Mouse (Mus musculus): ENCODE measurements around the gene Slc10a7. TPM values are rescaled to one million over a fixed set of nuclear protein-coding genes. Genes with fewer than 3 reads are reported as not detected.

The Slc10a7 gene
- polyA plus RNA-seq, 1 experiment from 2014 or later: 9.0 TPM

DNA sequence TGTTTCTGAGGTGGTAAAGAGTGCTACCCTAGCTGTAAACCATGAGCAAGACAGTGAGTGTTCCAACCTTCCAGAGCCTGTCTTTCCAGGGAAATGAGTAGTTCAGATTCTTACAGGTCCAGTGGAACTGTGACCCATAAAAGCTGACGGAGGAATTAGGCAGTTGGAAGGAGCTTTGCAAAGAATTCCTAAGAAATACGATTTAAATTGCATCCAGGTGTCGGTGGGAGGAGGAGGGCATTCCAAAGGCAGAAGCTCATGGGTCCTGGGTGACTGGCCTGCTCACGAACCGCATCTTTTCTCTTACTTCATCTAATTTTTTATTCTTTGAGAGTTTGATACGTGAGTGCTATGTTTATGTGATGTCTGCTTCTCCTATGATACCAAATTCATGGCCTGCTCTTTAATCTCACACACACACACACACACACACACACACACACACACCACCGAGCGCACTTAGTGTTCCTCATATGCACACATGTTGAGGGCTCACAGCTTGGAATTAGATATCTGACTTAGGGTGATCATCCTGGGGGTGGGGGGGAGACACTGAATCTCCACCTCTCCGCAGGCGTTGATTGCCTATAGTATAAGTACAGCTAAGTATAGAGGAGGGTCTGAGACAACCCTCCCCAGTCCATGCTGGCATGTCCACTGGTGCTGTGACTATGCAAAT is 169.5 kb downstream of the Slc10a7 start:
- WGBS: 84% methylated on average over 10 of the region's 10 CpGs
- Histone ChIP-seq H3K4me3 (ENCODE audit: control insufficient read depth in 1 of 2, insufficient read depth in 1 of 2, low read depth in 1 of 2, low read length in 2 of 2) (no peak overlapping the region), H3K27me3 (ENCODE audit: control insufficient read depth, insufficient read depth, low read length) (no peaks in the 10 kb centered on the region), H3K9me3 (ENCODE audit: control insufficient read depth, low read length) (peaks cover 3% of the 10 kb centered on the region; the same call in 1 of the 2 replicates), H3K4me1 (ENCODE audit: control insufficient read depth in 2 of 2, insufficient read depth in 2 of 2, low read length in 2 of 2) (no peaks in the 10 kb centered on the region), H3K9ac (ENCODE audit: low read length) (no peak overlapping the region), H3K27ac (replicated peaks in 1 of 2; ENCODE audit: control insufficient read depth in 1 of 2, insufficient read depth in 1 of 2, low read depth in 2 of 2, low read length in 2 of 2) (no peak overlapping the region), H3K4me2 (ENCODE audit: low read length) (no peak overlapping the region), H3K36me3 (ENCODE audit: control insufficient read depth, insufficient read depth, low read length) (no peaks in the 10 kb centered on the region)
- no peak for ATAC-seq (ENCODE audit: insufficient number of reproducible peaks, insufficient read depth, low FRiP score, low read depth)

DNA sequence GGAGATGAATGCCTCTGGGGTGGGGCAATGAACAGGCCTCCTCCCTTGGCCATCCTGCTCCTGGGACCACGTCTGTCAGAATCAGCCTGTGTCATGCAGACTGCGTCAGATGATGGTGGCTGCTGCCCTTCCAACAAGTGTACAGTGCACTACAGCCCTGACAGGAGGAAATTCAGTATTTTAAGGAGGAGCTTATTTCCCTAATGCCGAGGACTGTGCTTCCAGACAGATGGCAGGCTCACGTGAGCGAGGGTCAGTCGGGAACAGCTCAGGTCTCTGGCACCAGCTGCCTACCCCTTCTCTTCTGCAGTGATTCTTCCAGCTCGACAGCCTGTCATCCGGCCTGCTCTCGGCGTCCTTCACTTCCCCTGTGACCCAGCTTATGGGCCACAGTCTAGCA is 181.6 kb downstream of the Slc10a7 start:
- H3K4me3 ChIP-seq (ENCODE audit: control insufficient read depth in 1 of 2, insufficient read depth in 1 of 2, low read depth in 1 of 2, low read length in 2 of 2): no peak overlapping the region
- 71% methylated on average over 10 of the region's 10 CpGs for WGBS
- H3K27ac ChIP-seq (replicated peaks in 1 of 2; ENCODE audit: control insufficient read depth in 1 of 2, insufficient read depth in 1 of 2, low read depth in 2 of 2, low read length in 2 of 2): no peak overlapping the region
- H3K4me2 ChIP-seq (ENCODE audit: low read length): no peak overlapping the region
- peaks cover 0 to 5% of the 10 kb centered on the region in 2 experiments; a peak in 1 of 4 replicates for H3K4me1 ChIP-seq (ENCODE audit: control insufficient read depth in 2 of 2, insufficient read depth in 2 of 2, low read length in 2 of 2)
- no peaks in the 10 kb centered on the region for H3K27me3 ChIP-seq (ENCODE audit: control insufficient read depth, insufficient read depth, low read length)
- 0 out of 2 replicates have a peak, but pooled peaks cover 3% of the 10 kb centered on the region for H3K36me3 ChIP-seq (ENCODE audit: control insufficient read depth, insufficient read depth, low read length)
- H3K9ac ChIP-seq (ENCODE audit: low read length): no peak overlapping the region
- H3K9me3 ChIP-seq (ENCODE audit: control insufficient read depth, low read length): no peaks in the 10 kb centered on the region
- no peak for ATAC-seq (ENCODE audit: insufficient number of reproducible peaks, insufficient read depth, low FRiP score, low read depth)

- Histone ChIP-seq H3K9ac (ENCODE audit: low read length) (no peak overlapping the region), H3K9me3 (ENCODE audit: control insufficient read depth, low read length) (no peaks in the 10 kb centered on the region), H3K27me3 (ENCODE audit: control insufficient read depth, insufficient read depth, low read length) (no peaks in the 10 kb centered on the region), H3K27ac (replicated peaks in 1 of 2; ENCODE audit: control insufficient read depth in 1 of 2, insufficient read depth in 1 of 2, low read depth in 2 of 2, low read length in 2 of 2) (no peak overlapping the region), H3K4me2 (ENCODE audit: low read length) (no peak overlapping the region), H3K4me3 (ENCODE audit: control insufficient read depth in 1 of 2, insufficient read depth in 1 of 2, low read depth in 1 of 2, low read length in 2 of 2) (no peak overlapping the region), H3K4me1 (ENCODE audit: control insufficient read depth in 2 of 2, insufficient read depth in 2 of 2, low read length in 2 of 2) (no peaks in the 10 kb centered on the region), H3K36me3 (ENCODE audit: control insufficient read depth, insufficient read depth, low read length) (peaks cover 20% of the 10 kb centered on the region)
- ATAC-seq (ENCODE audit: insufficient number of reproducible peaks, insufficient read depth, low FRiP score, low read depth): no peak
- WGBS: 93% methylated on average over 14 of the region's 14 CpGs
Measured at GRCm38 (mm10) chr8:78698331-78698741, 189.2 kb downstream of the Slc10a7 start.

- H3K4me2 ChIP-seq (ENCODE audit: low read length): no peak overlapping the region
- H3K9ac ChIP-seq (ENCODE audit: low read length): no peak overlapping the region
- H3K4me3 ChIP-seq (ENCODE audit: control insufficient read depth in 1 of 2, insufficient read depth in 1 of 2, low read depth in 1 of 2, low read length in 2 of 2): no peak overlapping the region
- peaks cover 14% of the 10 kb centered on the region for H3K36me3 ChIP-seq (ENCODE audit: control insufficient read depth, insufficient read depth, low read length)
- H3K4me1 ChIP-seq (ENCODE audit: control insufficient read depth in 2 of 2, insufficient read depth in 2 of 2, low read length in 2 of 2): no peaks in the 10 kb centered on the region; a peak in 1 of 4 replicates
- H3K27ac ChIP-seq (replicated peaks in 1 of 2; ENCODE audit: control insufficient read depth in 1 of 2, insufficient read depth in 1 of 2, low read depth in 2 of 2, low read length in 2 of 2): no peak overlapping the region
- H3K9me3 ChIP-seq (ENCODE audit: control insufficient read depth, low read length): no peaks in the 10 kb centered on the region
- WGBS: 67% methylated on average over 11 of the region's 11 CpGs
- no peak for ATAC-seq (ENCODE audit: insufficient number of reproducible peaks, insufficient read depth, low FRiP score, low read depth)
- no peaks in the 10 kb centered on the region for H3K27me3 ChIP-seq (ENCODE audit: control insufficient read depth, insufficient read depth, low read length)
Measured at GRCm38 (mm10) chr8:78703068-78703820, 194.1 kb downstream of the Slc10a7 start.

GRCm38 (mm10) chr8:78705980-78706379 is 196.8 kb downstream of the Slc10a7 start:
- H3K9ac ChIP-seq (ENCODE audit: low read length): no peak overlapping the region
- H3K4me3 ChIP-seq (ENCODE audit: control insufficient read depth in 1 of 2, insufficient read depth in 1 of 2, low read depth in 1 of 2, low read length in 2 of 2): no peak overlapping the region
- no peaks in the 10 kb centered on the region for H3K27me3 ChIP-seq (ENCODE audit: control insufficient read depth, insufficient read depth, low read length)
- ATAC-seq (ENCODE audit: insufficient number of reproducible peaks, insufficient read depth, low FRiP score, low read depth): no peak
- H3K27ac ChIP-seq (replicated peaks in 1 of 2; ENCODE audit: control insufficient read depth in 1 of 2, insufficient read depth in 1 of 2, low read depth in 2 of 2, low read length in 2 of 2): no peak overlapping the region
- H3K4me2 ChIP-seq (ENCODE audit: low read length): no peak overlapping the region
- H3K4me1 ChIP-seq (ENCODE audit: control insufficient read depth in 2 of 2, insufficient read depth in 2 of 2, low read length in 2 of 2): no peaks in the 10 kb centered on the region; a peak in 1 of 4 replicates
- H3K36me3 ChIP-seq (ENCODE audit: control insufficient read depth, insufficient read depth, low read length): 0 out of 2 replicates have a peak, but pooled peaks cover 11% of the 10 kb centered on the region
- no peaks in the 10 kb centered on the region for H3K9me3 ChIP-seq (ENCODE audit: control insufficient read depth, low read length)
- WGBS: 30% methylated on average over 9 of the region's 9 CpGs

- peaks cover 0 to 2% of the 10 kb centered on the region in 2 experiments; a peak in 1 of 4 replicates for H3K4me1 ChIP-seq (ENCODE audit: control insufficient read depth in 2 of 2, insufficient read depth in 2 of 2, low read length in 2 of 2)
- H3K9me3 ChIP-seq (ENCODE audit: control insufficient read depth, low read length): no peaks in the 10 kb centered on the region
- H3K27ac ChIP-seq (replicated peaks in 1 of 2; ENCODE audit: control insufficient read depth in 1 of 2, insufficient read depth in 1 of 2, low read depth in 2 of 2, low read length in 2 of 2): no peak overlapping the region
- no peak overlapping the region for H3K4me2 ChIP-seq (ENCODE audit: low read length)
- no peak overlapping the region for H3K9ac ChIP-seq (ENCODE audit: low read length)
- ATAC-seq (ENCODE audit: insufficient number of reproducible peaks, insufficient read depth, low FRiP score, low read depth): no peak
- H3K36me3 ChIP-seq (ENCODE audit: control insufficient read depth, insufficient read depth, low read length): 0 out of 2 replicates have a peak, but pooled peaks cover 6% of the 10 kb centered on the region
- WGBS: 82% methylated on average over 11 of the region's 11 CpGs
- no peaks in the 10 kb centered on the region for H3K27me3 ChIP-seq (ENCODE audit: control insufficient read depth, insufficient read depth, low read length)
- no peak overlapping the region for H3K4me3 ChIP-seq (ENCODE audit: control insufficient read depth in 1 of 2, insufficient read depth in 1 of 2, low read depth in 1 of 2, low read length in 2 of 2)
Measured at GRCm38 (mm10) chr8:78709948-78710644, 200.9 kb downstream of the Slc10a7 start.

GRCm38 (mm10) chr8:78710961-78711360 is 201.8 kb downstream of the Slc10a7 start:
- Histone ChIP-seq H3K4me1 (ENCODE audit: control insufficient read depth in 2 of 2, insufficient read depth in 2 of 2, low read length in 2 of 2) (peaks cover 0 to 3% of the 10 kb centered on the region in 2 experiments; a peak in 1 of 4 replicates), H3K9ac (ENCODE audit: low read length) (no peak overlapping the region), H3K27ac (replicated peaks in 1 of 2; ENCODE audit: control insufficient read depth in 1 of 2, insufficient read depth in 1 of 2, low read depth in 2 of 2, low read length in 2 of 2) (no peak overlapping the region), H3K9me3 (ENCODE audit: control insufficient read depth, low read length) (no peaks in the 10 kb centered on the region), H3K36me3 (ENCODE audit: control insufficient read depth, insufficient read depth, low read length) (0 out of 2 replicates have a peak, but pooled peaks cover 6% of the 10 kb centered on the region), H3K4me3 (ENCODE audit: control insufficient read depth in 1 of 2, insufficient read depth in 1 of 2, low read depth in 1 of 2, low read length in 2 of 2) (no peak overlapping the region), H3K4me2 (ENCODE audit: low read length) (no peak overlapping the region), H3K27me3 (ENCODE audit: control insufficient read depth, insufficient read depth, low read length) (no peaks in the 10 kb centered on the region)
- WGBS: 89% methylated on average over 10 of the region's 10 CpGs
- no peak for ATAC-seq (ENCODE audit: insufficient number of reproducible peaks, insufficient read depth, low FRiP score, low read depth)
